Mouse (Mus musculus): ENCODE results near the gene Utp18. TPM values are rescaled to one million over a fixed set of nuclear protein-coding genes. Genes with fewer than 3 reads are reported as not detected.

Gene Utp18
- polyA plus RNA-seq, 1 experiment from 2014 or later, result 33.1 TPM

- H3K27ac ChIP-seq (ENCODE audit: low read depth, low read length), result no peak overlapping the region
- H3K36me3 ChIP-seq (ENCODE audit: control insufficient read depth, insufficient read depth, low read length), result no peaks in the 10 kb centered on the region
- 85% methylated on average over 4 of the region's 4 CpGs for WGBS
- H3K9ac ChIP-seq (replicated peaks; ENCODE audit: low read depth, low read length), result no peak overlapping the region
- no peaks in the 10 kb centered on the region for H3K4me1 ChIP-seq (ENCODE audit: control insufficient read depth, insufficient read depth, low read length)
- no peak overlapping the region for H3K4me2 ChIP-seq (ENCODE audit: low read depth, low read length)
- H3K27me3 ChIP-seq (ENCODE audit: control insufficient read depth, insufficient read depth, low read length), result no peaks in the 10 kb centered on the region
- no peaks in the 10 kb centered on the region for H3K9me3 ChIP-seq (ENCODE audit: control insufficient read depth, low read length)
- no peak overlapping the region for H3K4me3 ChIP-seq (ENCODE audit: low read depth, low read length)
- ATAC-seq (ENCODE audit: low read depth), result no peak
Measured at GRCm38 (mm10) chr11:93812955-93813354, 72.6 kb downstream of the Utp18 start.

- Histone ChIP-seq H3K9ac (replicated peaks; ENCODE audit: low read depth, low read length) (no peak overlapping the region), H3K4me2 (ENCODE audit: low read depth, low read length) (no peak overlapping the region), H3K27me3 (ENCODE audit: control insufficient read depth, insufficient read depth, low read length) (no peaks in the 10 kb centered on the region), H3K4me3 (ENCODE audit: low read depth, low read length) (no peak overlapping the region), H3K27ac (ENCODE audit: low read depth, low read length) (no peak overlapping the region), H3K9me3 (ENCODE audit: control insufficient read depth, low read length) (no peaks in the 10 kb centered on the region), H3K4me1 (ENCODE audit: control insufficient read depth, insufficient read depth, low read length) (no peaks in the 10 kb centered on the region), H3K36me3 (ENCODE audit: control insufficient read depth, insufficient read depth, low read length) (no peaks in the 10 kb centered on the region)
- peak; percentile 61 for ATAC-seq (ENCODE audit: low read depth)
- 38% methylated on average over 11 of the region's 11 CpGs for WGBS
Measured at GRCm38 (mm10) chr11:93812125-93812868, 73.3 kb downstream of the Utp18 start.

Other genes with a start within 250 kb of the Utp18 start
- 24.6 and 25.0 TPM in 2 replicates for gene Mbtd1, start 86 bp upstream of the Utp18 start, polyA plus RNA-seq (2014; fragmentation: Nextera tagmentation; extraction: Ambion mirVana)
- 74.2 and 85.2 TPM in 2 replicates for gene Nme2, start 70.5 kb upstream of the Utp18 start, polyA plus RNA-seq (2014; fragmentation: Nextera tagmentation; extraction: Ambion mirVana)
- gene Gm20390, start 82.5 kb upstream of the Utp18 start, polyA plus RNA-seq (2014; fragmentation: Nextera tagmentation; extraction: Ambion mirVana), result 295 and 298 TPM in 2 replicates
- 335 and 444 TPM in 2 replicates for gene Nme1, start 82.8 kb upstream of the Utp18 start, polyA plus RNA-seq (2014; fragmentation: Nextera tagmentation; extraction: Ambion mirVana)
- gene Spag9, start 110.3 kb upstream of the Utp18 start, polyA plus RNA-seq (2014; fragmentation: Nextera tagmentation; extraction: Ambion mirVana), result 126 and 129 TPM in 2 replicates